Mouse (Mus musculus) megakaryocyte-erythroid progenitor cell, adult 5 weeks (primary cell): ENCODE measurements around the gene Ccer1. TPM values are rescaled to one million over a fixed set of nuclear protein-coding genes. Genes with fewer than 3 reads are reported as not detected.

ENCODE experiments used
- polyA plus RNA-seq: library from polyadenylated mRNA; stranded (reverse); fragments of >175 nt; gene quantifications from 2 replicates; pipeline ENCODE4 v1.2.3, GENCODE M21; 2012

The Ccer1 gene
- polyA plus RNA-seq = not detected in 2 replicates

GRCm38 (mm10) chr10:97692913-97693312 is at the start of gene Ccer1:
TSS of gene Ccer1 (plus strand) at chr10:97693059.

GRCm38 (mm10) chr10:97643768-97644167 is 49.1 kb upstream of the Ccer1 start, which contains the start of gene Epyc:
TSS of gene Epyc (plus strand) at chr10:97644068.

GRCm38 (mm10) chr10:97726655-97727054 is 33.8 kb downstream of the Ccer1 start, which contains the start of gene C030005K15Rik:
TSS of gene C030005K15Rik (minus strand) at chr10:97726755.

Other genes starting within 250 kb of the Ccer1 start
- gene Dcn, start 213.4 kb upstream of the Ccer1 start, polyA plus RNA-seq = not detected in 2 replicates
- gene Lum, start 127.9 kb upstream of the Ccer1 start, polyA plus RNA-seq = not detected in 2 replicates
- gene Kera, start 86.2 kb upstream of the Ccer1 start, polyA plus RNA-seq = not detected in 2 replicates
- gene Epyc, start 49.0 kb upstream of the Ccer1 start, polyA plus RNA-seq = not detected in 2 replicates
- gene C030005K15Rik, start 33.7 kb downstream of the Ccer1 start, polyA plus RNA-seq = not detected in 2 replicates